Mouse (Mus musculus) heart, adult 10 weeks (tissue): ENCODE measurements around the gene Hemk1. TPM values are rescaled to one million over a fixed set of nuclear protein-coding genes. Genes with fewer than 3 reads are reported as not detected.

Experiments
- polyA plus RNA-seq: library from polyadenylated mRNA; stranded (reverse); fragments of 350-450 nt; fragmentation: Illumina TruSeq; extraction: RNeasy Lipid Tissue Mini Kit (QIAGEN cat#74804); gene quantifications from one replicate; pipeline ENCODE4 v1.2.3, GENCODE M21; 2014; ENCODE audit warnings: low read depth, low replicate concordance

Gene Hemk1
- polyA plus RNA-seq = 23.0 TPM

DNA sequence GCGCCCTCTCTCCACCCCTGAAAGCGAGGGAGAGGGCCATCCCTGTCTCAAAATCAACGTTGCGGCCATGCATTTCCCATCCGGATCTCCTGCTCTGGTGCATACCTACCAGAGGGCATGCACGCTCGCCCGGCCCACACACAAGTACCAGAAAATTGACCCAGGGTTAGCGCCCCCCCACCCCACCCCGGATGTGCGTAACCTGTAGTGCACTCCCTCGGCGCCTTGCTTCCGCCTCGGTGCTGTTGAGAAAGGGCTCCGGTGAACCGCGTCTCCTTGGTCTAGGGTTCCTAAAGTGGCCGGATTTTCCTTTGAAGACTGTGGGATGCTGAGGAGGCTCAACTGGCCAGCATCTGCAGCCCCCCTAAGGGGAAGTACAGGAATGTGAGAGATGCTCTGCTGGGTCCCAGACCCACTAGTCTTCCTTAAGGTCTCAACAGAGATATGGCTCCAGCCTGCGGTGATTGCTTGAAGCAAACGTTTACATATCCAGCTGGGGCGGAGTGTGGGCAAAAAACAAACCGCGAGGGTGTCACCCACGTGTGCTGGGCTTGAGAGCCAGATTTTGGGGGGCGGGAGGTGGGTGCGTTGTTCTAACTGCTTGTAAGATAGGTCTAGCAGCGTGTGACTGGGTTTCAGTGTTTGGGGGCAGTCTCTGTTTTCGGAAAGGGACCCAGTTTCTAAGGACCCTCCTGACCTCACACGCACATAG lies at the start of gene Hemk1:
TSS of gene Hemk1 (minus strand) at position 179 of the 712 bp plus-strand sequence.

DNA sequence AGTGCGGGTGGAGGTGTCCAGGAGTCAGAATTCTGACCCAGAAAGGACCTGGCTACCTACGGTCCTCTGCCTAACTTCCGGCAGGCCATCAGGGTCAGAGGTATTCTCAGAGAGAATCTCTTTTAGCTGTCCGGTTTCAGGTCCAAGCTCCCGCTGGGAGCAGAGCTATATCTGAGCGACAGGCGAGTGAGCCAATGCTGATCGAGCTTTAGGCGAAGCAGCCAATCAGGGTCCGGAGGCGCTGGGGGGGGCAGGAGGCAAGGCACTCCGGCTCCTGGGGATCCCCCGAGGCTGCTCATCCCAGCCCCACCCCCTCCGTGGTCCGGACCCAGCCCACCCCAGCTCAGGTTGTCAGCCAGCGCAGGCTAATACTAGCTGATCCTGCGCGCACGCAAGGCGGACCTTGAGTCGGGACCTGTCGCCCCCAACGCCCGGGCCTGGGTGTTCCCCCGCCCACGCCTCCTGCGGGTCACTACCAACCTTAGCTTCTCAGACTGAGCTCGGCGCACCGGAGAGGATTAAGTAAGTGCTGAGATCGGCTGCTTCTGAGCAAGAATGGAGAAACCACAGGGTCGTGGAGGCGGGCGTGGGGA lies 2.2 kb upstream of the Hemk1 start, which contains the start of gene 6430571L13Rik:
TSS of gene 6430571L13Rik (plus strand) at position 336 of the 593 bp plus-strand sequence.

DNA sequence AAGGTAGTCTGAATTCAATTTTAAA lies 42.3 kb downstream of the Hemk1 start, which contains the start of gene Cish:
TSS of gene Cish (plus strand) at position 11 of the 25 bp plus-strand sequence.

DNA sequence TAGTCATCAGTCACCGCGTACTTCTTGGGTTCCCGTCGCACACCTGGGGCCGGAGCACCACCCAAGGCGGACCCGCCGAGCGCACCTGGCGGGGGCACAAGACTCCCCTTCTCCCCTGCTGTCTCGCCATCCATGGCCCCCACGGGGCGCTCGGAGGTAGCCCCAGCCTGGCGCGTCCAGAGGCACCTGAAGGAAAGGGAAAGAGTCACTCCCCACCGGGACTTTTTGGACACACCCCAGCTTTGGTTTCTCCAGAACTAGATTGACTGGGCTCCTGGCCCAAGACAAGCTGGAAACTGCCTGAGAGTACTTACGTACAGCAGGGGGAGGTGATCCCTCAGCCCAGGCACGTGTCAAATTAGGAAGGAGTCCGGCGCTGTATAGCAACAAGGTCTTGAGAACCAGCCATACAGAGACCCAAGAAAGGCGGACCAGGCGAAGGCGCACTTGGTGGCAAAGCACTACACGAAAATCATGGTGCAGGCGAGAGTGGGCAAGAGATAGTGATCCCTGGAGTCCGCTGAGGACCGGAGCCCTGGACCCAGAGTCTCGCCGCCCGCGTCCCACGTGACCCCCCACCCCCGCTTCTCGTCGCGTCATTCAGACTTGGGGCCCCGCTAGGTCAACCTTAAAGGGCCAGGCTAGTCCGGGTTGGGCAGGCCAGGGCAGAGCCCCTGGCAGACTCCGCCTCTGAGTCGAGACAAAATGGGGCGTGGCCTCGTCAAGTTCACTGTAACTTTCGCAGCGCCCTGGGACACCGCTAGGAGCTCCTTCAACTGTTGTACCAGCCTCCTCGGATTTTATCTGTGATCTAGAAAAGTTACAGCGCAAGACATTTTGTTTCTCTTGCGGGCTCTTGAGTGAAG lies 48.7 kb downstream of the Hemk1 start, which contains the start of gene Mapkapk3:
TSS of gene Mapkapk3 (minus strand) at position 667 of the 866 bp plus-strand sequence.

Other genes with a start within 250 kb of the Hemk1 start
- 1.0 TPM for gene Dock3, start 106.4 kb downstream of the Hemk1 start, polyA plus RNA-seq
- 30.9 TPM for gene Mapkapk3, start 48.5 kb downstream of the Hemk1 start, polyA plus RNA-seq
- gene Cish, start 42.3 kb downstream of the Hemk1 start, polyA plus RNA-seq = 73.9 TPM
- gene 6430571L13Rik, start 2.3 kb upstream of the Hemk1 start, polyA plus RNA-seq = 3.7 TPM
- 6.0 TPM for gene Cacna2d2, start 61.3 kb upstream of the Hemk1 start, polyA plus RNA-seq
- gene Tmem115, start 195.6 kb upstream of the Hemk1 start, polyA plus RNA-seq = 20.9 TPM
- gene Cyb561d2, start 203.8 kb upstream of the Hemk1 start, polyA plus RNA-seq = 5.5 TPM
- gene Nprl2, start 203.9 kb upstream of the Hemk1 start, polyA plus RNA-seq = 25.1 TPM
- not detected for gene Zmynd10, start 208.9 kb upstream of the Hemk1 start, polyA plus RNA-seq
- gene Rassf1, start 213.2 kb upstream of the Hemk1 start, polyA plus RNA-seq = 20.7 TPM
- 38.5 TPM for gene Tusc2, start 224.9 kb upstream of the Hemk1 start, polyA plus RNA-seq
- 36.4 TPM for gene Hyal2, start 229.6 kb upstream of the Hemk1 start, polyA plus RNA-seq
- 9.7 TPM for gene Hyal1, start 238.6 kb upstream of the Hemk1 start, polyA plus RNA-seq
- gene Naa80, start 240.5 kb upstream of the Hemk1 start, polyA plus RNA-seq = 22.3 TPM
- not detected for gene Hyal3, start 242.5 kb upstream of the Hemk1 start, polyA plus RNA-seq
- 39.4 TPM for gene Ifrd2, start 249.3 kb upstream of the Hemk1 start, polyA plus RNA-seq